Mouse (Mus musculus) activated CD4-positive, CD25-positive, alpha-beta regulatory T cell, adult 4 months (primary cell): ENCODE measurements at regions not wholly inside any gene's neighbourhood (a gene's known extent, or its start where the extent isn't known, plus 50 kb on each side); places are given as distances from the start of the nearest gene placed in this dataset.

Source experiments
- ATAC-seq: one replicate; pipeline ENCODE4 v1.8.0; 2017

DNA sequence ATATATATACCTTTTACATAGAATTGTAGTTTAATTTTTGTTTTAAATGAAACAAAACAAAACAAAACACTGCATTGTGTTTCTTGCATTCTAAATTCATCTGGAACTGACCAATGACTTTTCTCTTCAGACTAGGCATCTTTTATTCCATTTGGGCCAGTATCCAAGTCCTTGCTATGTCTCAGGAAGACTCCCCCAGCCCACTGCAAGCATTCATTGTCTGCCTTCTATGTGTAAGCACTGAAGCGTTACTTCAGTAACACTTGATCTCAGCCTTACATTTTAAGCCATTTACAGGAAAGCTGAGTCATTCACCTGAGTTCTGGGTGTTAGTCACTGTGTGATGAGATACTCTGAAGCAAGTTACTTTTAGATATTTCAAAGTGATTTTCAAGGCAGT, 425.3 kb upstream of the Ccnh start:
- no peak for ATAC-seq

DNA sequence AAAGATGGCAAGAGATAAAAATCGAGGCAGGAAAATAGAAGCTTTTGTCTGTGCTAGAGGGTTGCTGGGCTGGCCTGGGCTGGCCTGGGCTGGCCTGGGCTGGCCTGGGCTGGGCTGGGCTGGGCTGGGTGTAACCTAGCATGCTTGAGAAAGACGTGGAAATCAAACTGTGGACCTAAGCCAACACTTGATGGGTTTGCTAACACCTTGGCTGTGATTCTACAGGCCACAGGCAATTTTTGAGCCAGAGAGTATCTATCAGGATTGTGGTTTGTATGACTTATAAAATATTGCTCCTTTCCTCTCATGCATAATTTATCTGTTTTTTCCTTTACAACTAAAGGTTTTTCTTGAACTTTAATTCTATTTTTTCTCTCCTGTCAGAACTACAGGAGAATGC, 417.3 kb upstream of the Ccnh start:
- ATAC-seq: no peak

DNA sequence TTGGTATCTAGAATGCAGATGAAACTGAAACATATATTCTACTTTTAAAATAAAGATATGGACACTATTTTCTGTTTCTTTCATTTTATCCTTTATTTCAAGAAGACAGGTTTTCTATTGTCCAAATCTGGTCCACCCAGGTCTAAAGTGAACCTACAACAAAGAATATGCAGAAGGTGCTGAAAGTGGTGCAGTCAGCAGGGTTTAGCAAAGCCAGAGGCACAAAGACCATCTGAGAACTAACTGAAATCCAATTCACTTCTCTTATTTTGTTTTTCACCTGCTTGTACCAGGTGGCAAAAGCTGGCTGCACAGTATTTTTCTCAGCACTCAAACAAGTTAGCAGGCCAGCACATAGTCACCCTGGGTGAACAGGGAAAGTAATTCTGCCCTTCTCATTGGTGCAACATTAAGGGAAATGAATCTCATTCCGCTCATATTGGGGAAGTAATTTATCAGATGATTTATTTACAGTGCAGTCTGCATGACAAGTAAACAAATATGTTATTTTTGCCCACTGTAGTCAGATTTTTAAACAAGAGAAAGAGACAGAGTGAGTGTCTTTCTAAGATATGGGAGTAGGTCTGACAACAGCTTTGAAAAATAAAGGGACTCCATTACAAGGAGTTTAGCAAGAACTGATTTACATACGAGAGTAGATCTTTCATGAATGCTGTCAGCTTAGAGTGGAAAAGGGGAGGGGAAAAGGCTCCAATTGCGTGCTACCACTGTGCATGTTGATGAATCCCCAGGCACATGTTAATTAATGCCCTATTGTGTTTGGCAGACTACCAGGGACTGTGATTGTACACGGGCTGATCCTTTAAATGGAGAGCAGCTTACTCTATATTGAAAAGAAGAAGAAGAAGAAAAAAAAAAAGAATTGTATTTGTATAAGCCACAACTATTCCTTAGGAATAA, 405.9 kb upstream of the Ccnh start:
- no peak for ATAC-seq

- ATAC-seq: no peak
Measured at GRCm38 (mm10) chr13:84804241-84804980, 384.8 kb upstream of the Ccnh start.

DNA sequence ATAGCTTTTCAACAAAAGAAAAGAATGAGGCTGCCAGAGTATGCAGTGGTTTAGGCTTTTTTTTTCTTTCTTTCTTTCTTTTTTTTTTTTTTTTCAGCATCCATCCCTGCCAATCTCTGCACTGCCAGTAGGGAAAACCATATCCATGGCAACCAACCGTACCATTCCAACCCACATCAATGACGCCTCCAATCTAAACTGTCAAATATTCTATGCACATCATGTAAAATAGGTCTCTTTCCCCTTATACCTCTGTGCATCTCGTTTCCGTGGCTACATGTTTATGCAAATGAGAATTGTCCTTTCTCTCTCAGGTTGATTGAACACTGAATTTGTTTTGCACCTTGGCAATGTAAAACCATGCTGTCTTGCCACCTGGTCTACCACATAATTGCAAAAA, 384.0 kb upstream of the Ccnh start:
- ATAC-seq: no peak

DNA sequence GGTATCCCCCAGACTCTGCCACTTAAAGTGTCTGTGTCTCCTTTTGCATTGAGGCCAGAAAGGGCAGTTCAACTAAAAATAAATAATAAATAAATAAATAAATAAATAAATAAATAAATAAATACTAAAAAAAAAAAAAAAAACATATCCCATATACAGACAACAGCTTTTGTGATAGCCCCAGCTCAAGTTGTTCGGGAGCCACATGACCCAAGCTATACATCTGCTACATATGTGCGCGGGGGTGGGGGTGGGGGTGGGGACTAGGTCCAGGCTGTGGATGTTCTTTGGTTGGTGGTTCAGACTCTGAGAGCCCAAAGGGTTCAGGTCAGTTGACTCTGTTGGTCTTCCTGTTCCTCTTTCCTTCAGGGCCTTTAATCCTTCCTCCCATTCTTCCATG, 379.6 kb upstream of the Ccnh start:
- ATAC-seq: no peak
